ENCODE assay signal across 1 mouse cellular context in the genomic region with DNA sequence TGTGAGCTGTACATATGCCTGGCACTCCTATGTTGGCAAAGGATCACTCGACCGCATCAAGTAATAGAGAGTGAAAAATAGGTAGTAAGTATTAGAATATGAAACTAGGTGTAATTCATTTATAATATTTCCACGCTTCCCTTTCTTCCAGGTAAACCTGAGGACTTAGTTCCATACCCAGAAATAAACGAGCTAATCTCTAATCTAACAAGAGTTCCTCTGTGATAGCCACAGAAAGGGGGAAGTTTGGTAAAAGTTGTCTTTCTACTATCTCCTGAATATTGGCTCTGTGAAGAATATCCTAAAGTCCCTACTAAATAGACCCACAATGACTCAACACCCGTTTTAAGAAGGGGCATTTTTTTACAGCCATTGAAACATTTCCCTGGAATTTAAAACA.
A peak's percentile ranks its signal among the peaks of the same experiment; 100 is the strongest.
TF ChIP-seq lines count a peak whose summit lies in the region.

No protein-coding gene starts in this region.

TF ChIP-seq in MEL, 35 proteins besides CTCF, POLR2A, EP300 and RAD21 (continued from another document):
- no peak for TF ChIP-seq SIN3A (IDR thresholded peaks at IDR 0.05; ENCODE audit: low read length)
- no peak for TF ChIP-seq ZMIZ1 (IDR thresholded peaks at IDR 0.05; ENCODE audit: low read depth, low read length)
- TF ChIP-seq BHLHE40 (IDR thresholded peaks at IDR 0.05; ENCODE audit: borderline replicate concordance, low read depth, low read length): no peak
- no peak for TF ChIP-seq ZKSCAN1 (IDR thresholded peaks at IDR 0.05; ENCODE audit: low read depth, low read length)
- no peak for TF ChIP-seq TAL1 (IDR thresholded peaks at IDR 0.05; ENCODE audit: low read length)
- no peak for TF ChIP-seq JUND (IDR thresholded peaks at IDR 0.05; ENCODE audit: low read depth, low read length)
- no peak for TF ChIP-seq SMC3 (IDR thresholded peaks at IDR 0.05; ENCODE audit: low read depth, low read length)
- TF ChIP-seq GATA1 (IDR thresholded peaks at IDR 0.05; ENCODE audit: low read depth, low read length): peak; percentile 73
- TF ChIP-seq MAZ (IDR thresholded peaks at IDR 0.05; ENCODE audit: low read depth, low read length): no peak
- TF ChIP-seq E2F4 (IDR thresholded peaks at IDR 0.05; ENCODE audit: borderline replicate concordance, low read depth, low read length): no peak
- no peak for TF ChIP-seq ZC3H11A (IDR thresholded peaks at IDR 0.05; ENCODE audit: low read depth, low read length)
- no peak; the same call in 1 of the 2 replicates for TF ChIP-seq CHD1 (IDR thresholded peaks at IDR 0.05; ENCODE audit: low read depth, low read length)
- TF ChIP-seq NRF1 (IDR thresholded peaks at IDR 0.05; ENCODE audit: insufficient read depth, low read depth, low read length, poor library complexity, severe bottlenecking): no peak
- no peak for TF ChIP-seq POLR2AphosphoS5 (IDR thresholded peaks at IDR 0.05; ENCODE audit: borderline replicate concordance, low read depth, low read length)
- no peak for TF ChIP-seq UBTF (IDR thresholded peaks at IDR 0.05; ENCODE audit: borderline replicate concordance, insufficient read depth, low read depth, low read length)
- peak; percentile 57; the same call in 1 of the 2 replicates for TF ChIP-seq RCOR1 (IDR thresholded peaks at IDR 0.05; ENCODE audit: low read depth, low read length)
- no peak for TF ChIP-seq MAFK (IDR thresholded peaks at IDR 0.05; ENCODE audit: borderline replicate concordance, low read depth, low read length)
- no peak for TF ChIP-seq GABPA (IDR thresholded peaks at IDR 0.05; ENCODE audit: low read depth, low read length)
- TF ChIP-seq HCFC1 (IDR thresholded peaks at IDR 0.05; ENCODE audit: low read depth, low read length): 0 out of 2 replicates have a peak, but pooled peaks have one; percentile 14
- TF ChIP-seq TBP (IDR thresholded peaks at IDR 0.05; ENCODE audit: low read depth, low read length): no peak
- no peak for TF ChIP-seq USF2 (IDR thresholded peaks at IDR 0.05; ENCODE audit: borderline replicate concordance in 1 of 2, insufficient read depth in 1 of 2, low read depth in 1 of 2, low read length in 2 of 2)
- peak; percentile 39; the same call in 1 of the 2 replicates for TF ChIP-seq TCF12 (IDR thresholded peaks at IDR 0.05; ENCODE audit: low read depth, low read length)
- no peak for TF ChIP-seq MEF2A (IDR thresholded peaks at IDR 0.05; ENCODE audit: extremely low read depth, insufficient replicate concordance, low read depth, low read length, poor library complexity, severe bottlenecking)
- TF ChIP-seq POLR2AphosphoS2 (IDR thresholded peaks at IDR 0.05; ENCODE audit: low read length): no peak
